Mouse (Mus musculus): ENCODE data around the gene Kcnh1. TPM values are rescaled to one million over a fixed set of nuclear protein-coding genes. Genes with fewer than 3 reads are reported as not detected.

Gene Kcnh1
- polyA plus RNA-seq, 1 experiment from 2014 or later: 1.4 TPM

DNA sequence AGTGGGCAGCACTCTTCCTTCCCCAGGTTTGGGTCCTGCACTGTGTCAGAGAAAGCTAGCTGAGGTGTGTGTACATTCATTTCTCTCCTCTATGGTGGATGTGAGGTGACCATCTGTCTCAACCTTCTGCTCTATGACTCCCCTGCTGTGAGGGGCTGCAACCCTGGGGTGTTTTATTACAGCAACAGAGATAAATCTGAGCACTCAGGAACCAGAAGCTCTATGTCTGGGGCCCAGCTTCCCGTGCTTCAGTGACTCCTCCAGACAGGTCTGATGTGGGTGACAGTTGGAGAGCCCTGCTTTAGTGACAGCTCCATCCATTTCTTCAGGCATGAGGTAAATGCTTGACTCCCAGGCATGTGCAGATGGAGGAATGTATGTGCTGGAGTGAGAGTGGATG is 12.4 kb downstream of the Kcnh1 start:
- Histone ChIP-seq H3K4me1 (no peaks in the 10 kb centered on the region), H3K27me3 (no peaks in the 10 kb centered on the region), H3K9me3 (no peaks in the 10 kb centered on the region), H3K9ac (no peak overlapping the region), H3K4me3 (no peak overlapping the region), H3K36me3 (no peaks in the 10 kb centered on the region), H3K27ac (no peak overlapping the region), H3K4me2 (no peak overlapping the region)
- no peak for ATAC-seq (ENCODE audit: borderline replicate concordance, extremely low read depth, low FRiP score, low TSS enrichment)
- WGBS: 9% methylated on average over 1 of the region's 1 CpGs

GRCm38 (mm10) chr1:192207956-192208355 is 17.4 kb downstream of the Kcnh1 start:
- WGBS: 61% methylated on average over 5 of the region's 5 CpGs
- Histone ChIP-seq H3K9me3 (no peaks in the 10 kb centered on the region), H3K4me2 (no peak overlapping the region), H3K9ac (no peak overlapping the region), H3K4me3 (no peak overlapping the region), H3K27ac (no peak overlapping the region), H3K4me1 (no peaks in the 10 kb centered on the region), H3K27me3 (no peaks in the 10 kb centered on the region), H3K36me3 (no peaks in the 10 kb centered on the region)
- no peak for ATAC-seq (ENCODE audit: borderline replicate concordance, extremely low read depth, low FRiP score, low TSS enrichment)

DNA sequence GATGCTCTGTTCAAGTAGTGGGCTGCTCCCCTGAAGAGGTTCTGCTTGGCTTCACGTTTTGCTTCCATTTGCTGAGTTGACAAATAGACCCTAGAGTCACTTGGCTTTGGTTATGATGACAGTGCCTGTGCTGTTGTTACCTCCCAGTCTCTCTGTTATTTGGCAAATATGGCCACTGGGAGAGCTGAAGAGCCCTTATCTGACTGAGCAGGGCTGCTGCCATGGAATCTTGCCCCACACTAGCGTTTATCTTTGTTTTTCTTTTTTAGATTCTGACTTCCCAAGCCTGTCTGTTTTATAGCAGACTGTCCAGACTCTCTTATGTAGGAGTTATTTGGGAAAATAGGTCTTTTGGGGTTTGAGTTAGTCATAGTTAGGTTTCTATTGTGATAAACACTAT is 21.9 kb downstream of the Kcnh1 start:
- no peak overlapping the region for H3K27ac ChIP-seq
- ATAC-seq (ENCODE audit: borderline replicate concordance, extremely low read depth, low FRiP score, low TSS enrichment): no peak

DNA sequence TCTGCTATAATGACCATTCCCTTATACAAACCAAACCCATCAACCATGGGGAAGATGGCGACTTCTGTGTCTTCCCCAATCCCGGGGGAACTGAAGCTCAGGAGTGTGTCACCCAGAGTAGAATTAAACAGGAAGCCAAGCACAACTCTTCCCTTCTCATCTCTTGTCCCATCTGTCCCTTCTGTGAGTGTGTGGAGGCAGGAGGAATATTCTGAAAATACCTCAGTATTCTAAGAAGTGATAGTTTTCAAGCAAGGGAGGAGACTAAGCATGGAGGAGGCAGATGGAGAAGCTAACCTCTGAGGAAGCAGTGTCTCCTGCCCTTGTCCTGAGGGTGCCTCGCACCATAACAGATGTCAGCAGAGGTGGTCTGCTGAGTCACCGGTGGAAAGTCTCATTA is 24.1 kb downstream of the Kcnh1 start:
- H3K36me3 ChIP-seq: no peaks in the 10 kb centered on the region
- H3K4me1 ChIP-seq: no peaks in the 10 kb centered on the region
- H3K9ac ChIP-seq: no peak overlapping the region
- ATAC-seq (ENCODE audit: borderline replicate concordance, extremely low read depth, low FRiP score, low TSS enrichment): no peak
- no peak overlapping the region for H3K4me2 ChIP-seq
- no peak overlapping the region for H3K27ac ChIP-seq
- H3K9me3 ChIP-seq: no peaks in the 10 kb centered on the region
- H3K27me3 ChIP-seq: no peaks in the 10 kb centered on the region
- no peak overlapping the region for H3K4me3 ChIP-seq
- WGBS: 91% methylated on average over 4 of the region's 4 CpGs

More for the DNA sequence above, 21.9 kb downstream of the Kcnh1 start:
- Histone ChIP-seq H3K4me3 (no peak overlapping the region), H3K27me3 (no peaks in the 10 kb centered on the region), H3K4me2 (no peak overlapping the region), H3K36me3 (no peaks in the 10 kb centered on the region), H3K9me3 (no peaks in the 10 kb centered on the region), H3K4me1 (no peaks in the 10 kb centered on the region), H3K9ac (no peak overlapping the region)
- 48% methylated on average over 2 of the region's 2 CpGs for WGBS

DNA sequence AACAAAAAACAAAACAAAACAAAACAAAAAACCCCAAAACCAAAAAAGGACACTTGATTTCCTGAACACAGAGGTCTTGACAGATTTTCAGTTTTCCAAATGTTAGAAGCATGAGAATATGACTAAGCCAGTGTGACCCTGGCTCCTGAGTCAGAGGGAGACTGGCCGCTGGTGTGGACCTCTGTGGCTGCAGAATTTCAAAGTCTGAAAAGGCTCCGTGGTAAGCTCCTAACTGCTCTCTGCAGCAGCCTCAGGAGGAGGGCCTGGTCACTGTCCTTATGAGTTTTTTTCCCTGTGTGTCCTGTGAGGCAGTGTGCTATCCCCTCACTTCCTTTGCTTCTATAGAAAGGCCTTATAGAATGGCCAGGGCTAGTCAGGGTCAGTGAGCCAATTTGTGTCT is 29.6 kb downstream of the Kcnh1 start:
- H3K4me1 ChIP-seq: no peaks in the 10 kb centered on the region
- no peak overlapping the region for H3K27ac ChIP-seq
- WGBS: 68% methylated on average over 2 of the region's 2 CpGs
- H3K9me3 ChIP-seq: no peaks in the 10 kb centered on the region
- H3K4me2 ChIP-seq: no peak overlapping the region
- no peak overlapping the region for H3K4me3 ChIP-seq
- no peak for ATAC-seq (ENCODE audit: borderline replicate concordance, extremely low read depth, low FRiP score, low TSS enrichment)
- H3K36me3 ChIP-seq: no peaks in the 10 kb centered on the region
- no peak overlapping the region for H3K9ac ChIP-seq
- no peaks in the 10 kb centered on the region for H3K27me3 ChIP-seq

DNA sequence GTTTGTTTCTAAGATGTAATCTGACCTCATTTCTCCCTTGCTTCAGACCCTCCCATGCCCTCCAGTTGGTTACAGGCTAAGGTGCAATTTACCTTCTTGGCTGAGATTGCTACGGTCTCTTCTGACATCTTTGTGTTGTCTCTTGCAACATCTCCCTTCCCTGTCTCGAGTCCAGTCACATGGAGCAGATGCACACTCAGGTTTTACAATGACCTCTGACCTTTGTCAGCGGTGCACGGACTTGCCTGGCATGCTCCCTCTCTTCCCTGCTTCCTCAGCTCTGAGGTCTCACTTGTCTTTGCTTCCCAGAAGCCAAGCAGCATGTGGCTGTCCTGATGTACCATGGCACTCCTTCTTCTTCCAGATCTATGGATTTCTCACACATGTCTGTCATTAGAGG is 33.6 kb downstream of the Kcnh1 start:
- no peak for ATAC-seq (ENCODE audit: borderline replicate concordance, extremely low read depth, low FRiP score, low TSS enrichment)
- H3K36me3 ChIP-seq: no peaks in the 10 kb centered on the region
- H3K9me3 ChIP-seq: 0 out of 2 replicates have a peak, but pooled peaks cover 4% of the 10 kb centered on the region
- H3K4me2 ChIP-seq: no peak overlapping the region
- H3K27ac ChIP-seq: no peak overlapping the region
- H3K27me3 ChIP-seq: no peaks in the 10 kb centered on the region
- WGBS: 22% methylated on average over 4 of the region's 4 CpGs
- no peaks in the 10 kb centered on the region for H3K4me1 ChIP-seq
- H3K9ac ChIP-seq: no peak overlapping the region
- no peak overlapping the region for H3K4me3 ChIP-seq

DNA sequence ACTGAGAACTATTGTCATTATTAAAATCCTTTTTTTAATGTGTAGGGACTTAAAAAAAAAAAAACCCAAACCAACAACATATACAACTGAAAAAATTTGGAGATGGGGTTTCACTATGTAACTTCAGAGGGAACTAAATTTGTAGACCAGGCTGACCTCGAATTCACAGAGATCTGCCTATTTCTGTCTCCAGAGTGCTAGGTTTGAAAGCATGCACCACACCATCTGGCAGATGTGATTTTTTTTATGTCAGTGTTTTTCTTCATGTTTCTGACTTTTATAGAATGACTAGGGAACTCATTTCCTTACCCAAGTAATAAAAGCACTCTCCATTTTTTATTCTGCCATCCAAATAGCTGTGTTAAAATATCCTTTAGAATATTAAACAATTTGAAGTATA is 42.1 kb downstream of the Kcnh1 start:
- no peak overlapping the region for H3K9ac ChIP-seq
- 43% methylated on average over 1 of the region's 1 CpGs for WGBS

DNA sequence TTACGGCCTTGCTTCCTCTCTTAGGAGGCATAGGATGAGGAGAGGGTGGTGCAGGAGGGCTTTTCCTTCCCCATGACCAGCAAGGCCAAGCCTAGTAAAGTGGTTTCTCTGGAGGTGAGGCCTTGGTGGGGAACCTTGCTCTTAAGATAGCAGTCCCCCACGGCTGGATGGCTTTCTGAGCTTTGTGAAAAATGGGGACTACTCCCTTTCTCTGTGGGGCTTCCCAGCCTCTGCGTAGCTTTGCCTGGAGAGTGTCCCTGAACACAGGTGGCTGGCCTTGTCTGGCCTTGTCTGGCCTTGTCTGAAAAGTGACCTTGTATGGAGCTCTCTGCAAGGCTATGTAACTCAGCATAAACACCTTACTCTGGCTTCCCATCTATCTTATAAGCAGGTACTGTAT is 56.3 kb downstream of the Kcnh1 start:
- WGBS: 70% methylated on average over 3 of the region's 3 CpGs

More for the DNA sequence above, 42.1 kb downstream of the Kcnh1 start:
- no peak for ATAC-seq (ENCODE audit: borderline replicate concordance, extremely low read depth, low FRiP score, low TSS enrichment)
- Histone ChIP-seq H3K4me2 (no peak overlapping the region), H3K4me1 (0 out of 2 replicates have a peak, but pooled peaks cover 5% of the 10 kb centered on the region), H3K27ac (no peak overlapping the region), H3K9me3 (0 out of 2 replicates have a peak, but pooled peaks cover 4% of the 10 kb centered on the region), H3K27me3 (no peaks in the 10 kb centered on the region), H3K36me3 (no peaks in the 10 kb centered on the region), H3K4me3 (no peak overlapping the region)

DNA sequence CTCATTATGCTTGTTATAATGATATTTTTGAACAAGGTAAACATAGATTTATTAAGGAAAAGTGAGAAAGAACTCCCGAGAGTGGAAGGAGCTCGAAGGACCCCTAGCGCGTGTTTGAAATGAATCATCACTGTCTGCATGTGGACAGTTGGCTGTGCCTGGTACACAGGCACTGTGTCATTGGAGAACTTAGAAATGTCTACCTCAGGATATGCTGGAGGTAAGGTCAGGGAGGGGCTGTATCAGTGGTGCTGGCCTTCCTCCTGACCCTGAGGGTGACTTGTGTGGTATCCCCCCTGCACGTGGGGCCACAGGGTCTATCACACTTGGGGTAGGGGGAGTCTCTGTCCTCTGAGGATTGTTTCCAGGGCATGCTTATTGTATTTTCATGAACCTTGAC is 68.6 kb downstream of the Kcnh1 start:
- H3K9ac ChIP-seq: no peak overlapping the region
- ATAC-seq (ENCODE audit: borderline replicate concordance, extremely low read depth, low FRiP score, low TSS enrichment): no peak
- 78% methylated on average over 5 of the region's 5 CpGs for WGBS
- H3K27me3 ChIP-seq: no peaks in the 10 kb centered on the region
- H3K4me1 ChIP-seq: no peaks in the 10 kb centered on the region
- H3K9me3 ChIP-seq: no peaks in the 10 kb centered on the region
- no peak overlapping the region for H3K4me2 ChIP-seq
- H3K4me3 ChIP-seq: no peak overlapping the region
- no peaks in the 10 kb centered on the region for H3K36me3 ChIP-seq
- no peak overlapping the region for H3K27ac ChIP-seq

More for the DNA sequence above, 56.3 kb downstream of the Kcnh1 start:
- H3K4me2 ChIP-seq: no peak overlapping the region
- no peak overlapping the region for H3K27ac ChIP-seq
- H3K4me1 ChIP-seq: no peaks in the 10 kb centered on the region
- H3K9ac ChIP-seq: no peak overlapping the region
- H3K9me3 ChIP-seq: no peaks in the 10 kb centered on the region
- no peaks in the 10 kb centered on the region for H3K27me3 ChIP-seq
- ATAC-seq (ENCODE audit: borderline replicate concordance, extremely low read depth, low FRiP score, low TSS enrichment): no peak
- no peaks in the 10 kb centered on the region for H3K36me3 ChIP-seq
- H3K4me3 ChIP-seq: no peak overlapping the region

GRCm38 (mm10) chr1:192259616-192260015 is 69.0 kb downstream of the Kcnh1 start:
- no peak for ATAC-seq (ENCODE audit: borderline replicate concordance, extremely low read depth, low FRiP score, low TSS enrichment)
- no peaks in the 10 kb centered on the region for H3K27me3 ChIP-seq
- H3K27ac ChIP-seq: no peak overlapping the region
- no peaks in the 10 kb centered on the region for H3K36me3 ChIP-seq
- no peak overlapping the region for H3K4me3 ChIP-seq
- no peaks in the 10 kb centered on the region for H3K4me1 ChIP-seq
- whole genome bisulfite sequencing: 64% methylated on average over 7 of the region's 7 CpGs
- no peak overlapping the region for H3K4me2 ChIP-seq
- H3K9ac ChIP-seq: no peak overlapping the region
- H3K9me3 ChIP-seq: no peaks in the 10 kb centered on the region

GRCm38 (mm10) chr1:192265704-192266103 is 75.1 kb downstream of the Kcnh1 start:
- H3K9ac ChIP-seq: no peak overlapping the region
- no peaks in the 10 kb centered on the region for H3K27me3 ChIP-seq
- WGBS: 73% methylated on average over 1 of the region's 1 CpGs
- ATAC-seq (ENCODE audit: borderline replicate concordance, extremely low read depth, low FRiP score, low TSS enrichment): no peak
- no peaks in the 10 kb centered on the region for H3K36me3 ChIP-seq
- H3K27ac ChIP-seq: no peak overlapping the region
- no peaks in the 10 kb centered on the region for H3K4me1 ChIP-seq
- H3K9me3 ChIP-seq: no peaks in the 10 kb centered on the region
- no peak overlapping the region for H3K4me3 ChIP-seq
- no peak overlapping the region for H3K4me2 ChIP-seq

DNA sequence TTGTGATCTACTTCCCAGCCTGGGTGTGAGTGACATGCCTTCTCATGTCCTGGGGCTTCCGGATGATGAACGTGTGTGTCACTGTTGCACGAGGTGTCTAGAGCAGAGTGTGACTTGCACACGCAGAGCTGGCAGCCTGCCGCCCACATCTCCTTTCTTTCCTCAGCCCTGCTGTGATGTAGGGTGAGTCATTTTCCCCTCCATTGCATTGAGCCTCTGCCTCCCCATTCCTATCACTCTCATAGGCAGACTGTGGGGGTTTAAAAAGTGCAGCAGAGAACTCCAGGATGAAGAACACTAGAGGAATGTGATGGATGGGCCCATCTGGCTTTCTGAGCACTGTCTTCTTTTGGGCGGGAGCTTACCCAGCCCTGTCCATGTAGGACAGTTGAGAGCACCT is 76.4 kb downstream of the Kcnh1 start:
- Histone ChIP-seq H3K36me3 (no peaks in the 10 kb centered on the region), H3K4me3 (no peak overlapping the region), H3K9me3 (no peaks in the 10 kb centered on the region), H3K4me2 (no peak overlapping the region), H3K4me1 (no peaks in the 10 kb centered on the region), H3K27ac (no peak overlapping the region), H3K27me3 (no peaks in the 10 kb centered on the region), H3K9ac (no peak overlapping the region)
- WGBS: 90% methylated on average over 6 of the region's 6 CpGs
- ATAC-seq (ENCODE audit: borderline replicate concordance, extremely low read depth, low FRiP score, low TSS enrichment): no peak

DNA sequence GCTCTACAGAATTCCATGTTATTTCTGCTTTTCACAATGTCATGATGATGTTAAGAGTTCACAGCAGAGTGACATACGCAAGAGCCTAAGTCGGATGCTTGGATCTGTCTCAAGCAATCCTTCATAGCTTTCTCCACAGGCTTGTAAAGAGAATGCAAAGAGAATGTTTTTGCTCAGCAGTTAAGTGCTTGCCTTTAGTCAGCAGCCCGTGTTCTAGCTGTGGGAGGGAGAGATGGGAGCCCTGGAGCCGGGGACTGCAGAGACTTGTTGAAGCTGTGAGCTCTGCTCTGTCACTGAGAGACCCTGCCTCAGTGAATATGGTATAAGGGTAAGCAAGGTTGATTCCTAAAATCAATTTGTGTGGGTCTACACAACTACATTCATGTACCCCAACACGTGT is 78.3 kb downstream of the Kcnh1 start:
- H3K4me2 ChIP-seq: no peak overlapping the region
- no peaks in the 10 kb centered on the region for H3K36me3 ChIP-seq
- 68% methylated on average over 5 of the region's 5 CpGs for WGBS
- no peaks in the 10 kb centered on the region for H3K4me1 ChIP-seq
- no peak for ATAC-seq (ENCODE audit: borderline replicate concordance, extremely low read depth, low FRiP score, low TSS enrichment)
- no peaks in the 10 kb centered on the region for H3K27me3 ChIP-seq
- H3K9me3 ChIP-seq: no peaks in the 10 kb centered on the region
- H3K4me3 ChIP-seq: no peak overlapping the region
- H3K27ac ChIP-seq: no peak overlapping the region
- H3K9ac ChIP-seq: no peak overlapping the region

All from lung, embryonic 15.5 days (tissue).